Mouse (Mus musculus) stomach, postnatal 0 days (tissue): ENCODE data around the gene Pthlh.

Source experiments
- CTCF ChIP-seq: IDR thresholded peaks from 2 replicates; pipeline ENCODE4 v1.5.1; 2016; ENCODE audit warnings: antibody characterized with exemption, low read depth, mild to moderate bottlenecking, moderate library complexity
- EP300 ChIP-seq: optimal IDR thresholded peaks from 2 replicates; pipeline ENCODE3; 2016; ENCODE audit warnings: antibody characterized with exemption

GRCm38 (mm10) chr6:147313331-147313730, 49.3 kb upstream of the Pthlh start:
- TF ChIP-seq CTCF (no peak), EP300 (no peak)
